Mouse (Mus musculus): ENCODE results near the gene Gnaq.

Gnaq gene

GRCm38 (mm10) chr19:16372752-16373486 is 240.3 kb downstream of the Gnaq start:
- DNase-seq (ENCODE audit: low spot score): no peak

- no peak for DNase-seq (ENCODE audit: low spot score)
Observed at GRCm38 (mm10) chr19:16375881-16376280, 243.2 kb downstream of the Gnaq start.

- no peak for DNase-seq (ENCODE audit: low spot score)
Observed at GRCm38 (mm10) chr19:16378565-16378964, 245.9 kb downstream of the Gnaq start.

GRCm38 (mm10) chr19:16379687-16380086 is 247.1 kb downstream of the Gnaq start:
- DNase-seq (ENCODE audit: low spot score): no peak

DNA sequence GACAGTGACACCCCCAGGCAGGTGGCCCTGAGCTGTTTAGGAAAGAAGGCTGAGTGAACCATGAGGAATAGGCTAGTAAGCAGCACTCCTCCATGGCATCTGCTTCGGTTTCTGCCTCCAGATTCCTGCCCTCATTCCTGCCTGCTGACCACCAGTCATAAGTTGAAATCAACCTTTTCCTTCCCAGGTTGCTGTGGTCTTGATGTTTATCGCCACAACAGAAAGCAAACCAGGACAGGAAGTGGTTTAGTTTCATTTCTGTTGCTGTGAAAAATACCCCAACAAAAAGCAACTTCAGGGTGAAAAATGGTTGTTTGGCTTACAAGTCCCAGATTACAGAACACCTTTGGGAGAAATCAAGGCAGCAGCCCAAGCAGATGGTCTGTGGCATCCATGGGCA is 249.8 kb downstream of the Gnaq start:
- DNase-seq (ENCODE audit: low spot score): no peak

GRCm38 (mm10) chr19:16383127-16383526 is 250.5 kb downstream of the Gnaq start:
- no peak for DNase-seq (ENCODE audit: low spot score)

DNA sequence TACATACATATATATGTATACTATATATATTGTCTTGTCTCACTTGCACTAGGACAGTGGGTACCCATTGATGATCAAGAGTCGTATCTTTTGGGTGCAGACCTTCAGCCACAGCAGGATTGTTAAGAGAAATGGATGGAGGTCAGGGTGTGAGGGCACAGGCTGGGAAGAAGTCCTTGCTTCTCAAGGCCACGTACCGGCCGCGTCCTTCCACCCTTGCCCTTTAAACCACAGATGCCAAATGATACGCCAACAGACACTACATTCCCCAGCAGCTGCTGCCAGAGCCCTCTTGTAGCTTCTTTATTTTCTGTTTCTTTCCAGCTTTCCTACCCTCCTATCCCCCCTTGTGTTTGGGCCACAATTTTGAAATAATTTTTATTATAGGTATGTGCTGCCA is 251.5 kb downstream of the Gnaq start:
- no peak for DNase-seq (ENCODE audit: low spot score)

DNA sequence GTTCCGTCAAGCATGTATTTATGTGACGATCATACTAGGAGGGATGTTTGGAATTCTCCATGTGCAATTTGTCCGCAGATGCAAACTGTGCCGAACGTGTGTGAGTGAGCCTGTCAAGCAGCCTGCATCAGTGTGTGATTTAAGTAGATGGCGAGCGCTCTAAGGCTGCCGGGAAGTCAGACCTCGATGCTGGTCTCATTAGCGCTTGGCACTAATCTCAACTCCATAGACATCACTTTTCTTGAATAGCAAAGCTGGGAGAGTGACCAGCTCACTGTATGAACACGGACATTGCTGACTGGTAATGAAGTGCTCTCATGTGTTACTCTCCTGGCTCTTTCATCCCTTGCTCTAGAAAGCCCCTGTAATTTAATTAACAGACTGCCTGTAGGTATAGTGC is 252.3 kb downstream of the Gnaq start:
- DNase-seq (ENCODE audit: low spot score): no peak

GRCm38 (mm10) chr19:16386514-16386913 is 253.9 kb downstream of the Gnaq start:
- DNase-seq (ENCODE audit: low spot score): no peak

GRCm38 (mm10) chr19:16390192-16390795 is 257.7 kb downstream of the Gnaq start:
- DNase-seq (ENCODE audit: low spot score): no peak

DNA sequence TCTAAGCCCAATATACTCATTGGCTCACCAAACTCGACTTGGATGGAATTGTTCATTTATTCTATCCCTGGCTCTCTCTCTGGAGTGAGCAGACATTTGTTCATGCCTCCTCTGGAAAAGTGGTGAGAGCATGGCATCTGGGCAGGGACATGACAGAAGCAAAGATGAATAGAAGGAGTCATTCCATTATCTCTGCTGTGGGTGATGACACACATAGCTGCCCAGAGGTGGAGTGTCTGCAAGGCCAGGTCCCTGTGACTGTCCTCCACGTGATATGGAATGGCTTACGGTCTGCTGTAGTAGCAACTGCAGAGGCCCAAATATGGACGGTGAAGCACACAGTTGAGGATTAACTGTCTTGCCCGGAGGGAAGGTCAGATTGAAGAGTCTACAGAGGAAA is 261.8 kb downstream of the Gnaq start:
- no peak for DNase-seq (ENCODE audit: low spot score)

DNA sequence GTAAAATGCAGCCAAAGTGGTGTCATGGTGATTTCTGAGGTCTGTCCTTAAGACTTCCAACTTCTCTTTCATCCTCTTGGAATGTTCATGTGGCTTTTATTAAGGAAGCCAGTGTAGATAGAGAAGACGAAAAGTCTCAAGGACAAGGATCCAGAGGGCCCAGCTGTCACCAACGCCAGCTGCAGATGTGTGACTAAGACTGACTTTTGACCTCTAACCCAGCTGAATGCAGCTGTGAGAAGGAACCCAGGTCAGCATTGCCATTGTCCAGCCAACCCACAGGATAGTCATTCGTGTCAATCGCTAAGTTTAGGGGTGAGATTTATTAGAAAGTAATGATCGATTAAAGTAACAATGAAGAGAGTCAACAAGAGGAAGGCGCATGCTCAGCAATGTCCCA is 270.5 kb downstream of the Gnaq start:
- no peak for DNase-seq (ENCODE audit: low spot score)

- no peak for DNase-seq (ENCODE audit: low spot score)
Observed at GRCm38 (mm10) chr19:16407727-16408126, 275.1 kb downstream of the Gnaq start.

DNA sequence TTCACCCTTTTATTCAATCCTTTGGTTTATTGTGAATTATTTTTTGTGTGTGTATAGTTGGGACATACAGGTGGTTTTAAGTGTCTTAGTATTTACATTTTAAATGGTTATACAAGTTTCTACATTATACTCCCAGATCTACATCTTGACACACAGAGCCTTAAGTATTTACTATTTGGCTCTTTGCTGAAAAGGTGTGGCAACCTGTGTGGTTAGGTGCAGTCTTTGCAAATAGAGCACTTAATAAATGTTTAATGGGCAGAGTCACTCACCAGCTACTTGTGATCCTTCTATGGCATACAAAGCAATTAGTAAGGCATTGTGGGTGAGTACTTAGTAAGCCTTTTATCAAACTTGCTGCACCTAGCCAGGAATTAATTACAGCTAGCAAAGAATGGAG is 278.7 kb downstream of the Gnaq start:
- no peak for DNase-seq (ENCODE audit: low spot score)

DNA sequence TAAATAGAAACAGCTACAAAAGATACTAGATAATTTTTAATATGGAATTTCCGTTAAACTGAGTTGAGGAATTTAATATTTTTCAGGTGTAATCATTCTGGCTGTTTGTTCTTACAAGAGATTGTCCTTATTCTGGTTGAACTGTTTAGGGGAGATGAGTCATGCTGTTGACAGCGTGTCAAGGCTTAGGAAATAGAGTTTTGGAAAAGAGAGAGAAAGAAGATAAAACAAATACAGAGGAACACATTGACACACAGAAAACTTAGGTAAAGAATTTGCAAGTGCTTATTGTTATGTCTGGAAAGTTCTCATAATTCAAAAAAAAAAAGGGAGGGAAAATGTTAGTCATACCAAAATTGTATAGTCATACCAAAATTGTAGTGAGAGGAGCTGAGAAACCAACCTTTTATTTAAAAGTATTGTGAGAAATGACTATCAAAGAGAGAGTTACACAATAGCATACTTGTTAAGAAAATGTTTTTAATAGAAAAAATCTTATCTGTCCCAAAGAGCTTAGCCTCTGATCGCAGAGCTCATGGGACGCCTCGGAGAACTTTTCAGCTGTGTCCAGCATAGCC is 285.5 kb downstream of the Gnaq start:
- DNase-seq (ENCODE audit: low spot score): no peak

DNA sequence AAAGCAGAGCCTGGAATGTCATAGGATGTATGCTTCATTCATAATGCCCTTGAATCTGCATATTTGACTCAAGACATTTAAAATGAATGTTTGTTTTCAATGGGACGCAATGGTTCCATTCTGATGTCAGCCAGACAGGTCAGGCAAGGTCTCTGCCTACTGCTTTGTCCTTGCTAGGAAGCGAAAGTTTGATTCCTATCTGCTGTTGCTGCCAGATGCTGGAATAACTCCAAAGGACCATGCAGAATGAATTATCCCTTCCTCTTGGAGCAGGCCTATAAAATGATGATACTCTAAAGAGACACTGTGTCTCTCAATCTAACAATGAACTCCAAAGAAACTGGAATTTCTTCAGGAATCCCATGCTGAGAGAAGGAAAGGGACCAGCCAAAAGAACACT is 293.0 kb downstream of the Gnaq start:
- DNase-seq (ENCODE audit: low spot score): no peak

GRCm38 (mm10) chr19:16431368-16431767 is 298.7 kb downstream of the Gnaq start:
- DNase-seq (ENCODE audit: low spot score): no peak

GRCm38 (mm10) chr19:16434879-16435278 is 302.2 kb downstream of the Gnaq start:
- no peak for DNase-seq (ENCODE audit: low spot score)

DNA sequence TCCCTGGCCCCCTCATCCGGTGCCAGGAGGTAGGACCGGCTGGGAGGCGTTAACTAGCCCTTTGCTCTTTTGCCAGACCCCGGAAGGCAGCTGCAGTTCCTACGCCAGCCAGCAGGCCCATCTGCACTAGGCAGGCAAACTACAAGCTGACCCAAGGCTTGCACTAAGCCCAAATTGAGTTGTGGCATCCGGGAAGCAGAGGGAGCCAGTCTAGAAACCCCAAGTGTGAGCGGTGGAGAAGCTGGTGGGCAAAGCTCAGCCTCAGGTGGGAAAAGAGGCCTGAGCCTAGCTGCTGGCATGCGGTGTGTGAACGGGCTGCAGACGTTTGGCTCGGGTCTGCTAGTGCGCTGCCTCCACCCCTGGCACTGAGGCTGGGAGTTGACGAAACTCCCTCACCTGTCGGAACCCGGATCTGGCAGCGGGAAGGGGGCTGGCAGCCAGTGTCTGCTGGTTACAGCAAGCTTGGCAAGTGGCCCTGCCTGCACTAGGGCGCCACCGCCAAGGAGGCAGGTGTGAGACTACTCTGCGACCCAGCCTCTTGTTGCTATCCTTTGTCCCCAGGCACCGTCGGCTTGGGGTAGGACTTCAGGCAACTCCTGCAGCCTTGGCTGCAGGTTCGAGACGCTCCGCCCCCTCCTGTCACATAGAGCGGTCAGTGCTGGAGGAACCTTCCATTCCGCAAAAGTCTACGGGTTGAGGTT is 303.1 kb downstream of the Gnaq start, which contains the start of gene Gna14:
TSS of gene Gna14 (plus strand) at position 232 of the 701 bp plus-strand sequence.
- peak; percentile 29 for DNase-seq (ENCODE audit: low spot score)

GRCm38 (mm10) chr19:16436335-16437169 is 303.9 kb downstream of the Gnaq start:
- no peak for DNase-seq (ENCODE audit: low spot score)
